Mouse (Mus musculus) bone marrow, adult 2 months (tissue): ENCODE data around the gene Gmcl1. TPM values are rescaled to one million over a fixed set of nuclear protein-coding genes. Genes with fewer than 3 reads are reported as not detected.
A peak's percentile ranks its signal among the peaks of the same experiment; 100 is the strongest.

Source experiments
- H3K27ac ChIP-seq: fragments of 200-500 bp; 2 replicates; pipeline ENCODE4 v1.5.1; 2012; ENCODE audit warnings: low read depth, mild to moderate bottlenecking, control low read depth, inconsistent platforms, low read length; ENCODE audit not compliant: control insufficient read depth, poor library complexity, insufficient read depth
- H3K4me1 ChIP-seq: fragments of 200-500 bp; 2 replicates; pipeline ENCODE4 v1.6.1; 2011; ENCODE audit warnings: low read length; ENCODE audit not compliant: control insufficient read depth, insufficient read depth
- H3K4me3 ChIP-seq: fragments of 200-500 bp; replicated peaks from 2 replicates; pipeline ENCODE3; 2011; ENCODE audit warnings: mild to moderate bottlenecking, low read depth, low read length, control low read depth; ENCODE audit not compliant: control insufficient read depth
- CTCF ChIP-seq: fragments of 200-500 bp; IDR thresholded peaks from 2 replicates; pipeline ENCODE4 v1.5.1; 2011; ENCODE audit warnings: low read length, control low read depth; ENCODE audit not compliant: control insufficient read depth, insufficient read depth
- POLR2A ChIP-seq: fragments of 200-500 bp; IDR thresholded peaks from 2 replicates; pipeline ENCODE4 v1.6.1; 2011; ENCODE audit warnings: low read depth, mild to moderate bottlenecking, control low read depth, low read length, borderline replicate concordance; ENCODE audit not compliant: control insufficient read depth
- WGBS: fragments of 180-500 bp; shearing (Covaris S2); methylation state at CpG from one replicate; pipeline ENCODE4 v1.1.7; 2018; 5-methylcytosine and 5-hydroxymethylcytosine counted together
- polyA plus RNA-seq: library from polyadenylated mRNA; stranded (reverse); fragments of >200 nt; gene quantifications from 2 replicates; pipeline ENCODE4 v1.2.4, GENCODE M21; 2011; ENCODE audit warnings: low replicate concordance; ENCODE audit not compliant: missing spikeins, insufficient read depth, insufficient read length

Gmcl1 gene
- polyA plus RNA-seq, 1 experiment, result 7.3 TPM

- TF ChIP-seq CTCF, result no peak
- TF ChIP-seq POLR2A, result no peak
- no peaks in the 10 kb centered on the region; the same call in 1 of the 2 replicates for H3K4me1 ChIP-seq
- H3K4me3 ChIP-seq, result no peak overlapping the region
- 78% methylated on average over 6 of the region's 6 CpGs for WGBS
- H3K27ac ChIP-seq, result no peak overlapping the region
These were observed 54.8 kb downstream of the Gmcl1 start for GRCm38 (mm10) chr6:86678341-86678740.

GRCm38 (mm10) chr6:86670873-86671272 is 62.3 kb downstream of the Gmcl1 start:
- peak; percentile 57 for TF ChIP-seq CTCF
- no peak for TF ChIP-seq POLR2A
- no peak overlapping the region for H3K27ac ChIP-seq
- WGBS, result 16% methylated on average over 2 of the region's 2 CpGs
- no peaks in the 10 kb centered on the region for H3K4me1 ChIP-seq
- no peak overlapping the region for H3K4me3 ChIP-seq

GRCm38 (mm10) chr6:86669240-86669727 is 63.9 kb downstream of the Gmcl1 start:
- H3K27ac ChIP-seq, result peak overlapping the region; percentile 89
- H3K4me3 ChIP-seq, result peak overlapping the region; percentile 69
- WGBS, result under 1% methylated on average over 31 of the region's 37 CpGs
- no peaks in the 10 kb centered on the region; the same call in 1 of the 2 replicates for H3K4me1 ChIP-seq
- TF ChIP-seq POLR2A (peak; percentile 89), CTCF (peak; percentile 18; the same call in 1 of the 2 replicates)

- under 1% methylated on average over 70 of the region's 76 CpGs for WGBS
- TF ChIP-seq POLR2A (peak; percentile 94), CTCF (no peak)
- peak within 1 kb of the TSS; percentile 93 for H3K27ac ChIP-seq
- peak within 1 kb of the TSS; percentile 73 for H3K4me3 ChIP-seq
- no peaks in the 10 kb centered on the region; the same call in 1 of the 2 replicates for H3K4me1 ChIP-seq
These were observed 64.5 kb downstream of the Gmcl1 start, which contains the start of gene Mxd1 for GRCm38 (mm10) chr6:86668580-86669239. Mxd1 (minus strand) TSS chr6:86669161.

GRCm38 (mm10) chr6:86667061-86667460 is 66.1 kb downstream of the Gmcl1 start:
- TF ChIP-seq POLR2A (no peak), CTCF (no peak)
- 89% methylated on average over 10 of the region's 10 CpGs for WGBS
- H3K27ac ChIP-seq, result peak overlapping the region; percentile 46
- H3K4me3 ChIP-seq, result peak overlapping the region; percentile 73
- peaks cover 2% of the 10 kb centered on the region; the same call in 1 of the 2 replicates for H3K4me1 ChIP-seq

GRCm38 (mm10) chr6:86665560-86666307 is 67.4 kb downstream of the Gmcl1 start:
- Histone ChIP-seq H3K4me3 (peak overlapping the region; percentile 67), H3K4me1 (peaks cover 4% of the 10 kb centered on the region), H3K27ac (peak overlapping the region; percentile 68; the same call in 1 of the 2 replicates)
- WGBS, result 18% methylated on average over 17 of the region's 17 CpGs
- no peak for TF ChIP-seq CTCF
- TF ChIP-seq POLR2A, result no peak

- H3K4me1 ChIP-seq, result peaks cover 9% of the 10 kb centered on the region
- TF ChIP-seq CTCF (no peak), POLR2A (no peak)
- H3K4me3 ChIP-seq, result peak overlapping the region; percentile 39
- no peak overlapping the region for H3K27ac ChIP-seq
- WGBS, result 63% methylated on average over 5 of the region's 5 CpGs
These were observed 68.1 kb downstream of the Gmcl1 start for GRCm38 (mm10) chr6:86665076-86665475.

GRCm38 (mm10) chr6:86660161-86660877 is 72.9 kb downstream of the Gmcl1 start:
- WGBS, result 14% methylated on average over 9 of the region's 9 CpGs
- Histone ChIP-seq H3K27ac (peak overlapping the region; percentile 81), H3K4me1 (peaks cover 11% of the 10 kb centered on the region), H3K4me3 (peak overlapping the region; percentile 10)
- TF ChIP-seq POLR2A (no peak), CTCF (no peak)
